Mouse (Mus musculus): Measurements from ENCODE around the gene 1700025C18Rik. TPM values are rescaled to one million over a fixed set of nuclear protein-coding genes. Genes with fewer than 3 reads are reported as not detected.

Gene 1700025C18Rik
- not detected in 2 replicates for polyA plus RNA-seq (2012; ENCODE audit: low replicate concordance)

DNA sequence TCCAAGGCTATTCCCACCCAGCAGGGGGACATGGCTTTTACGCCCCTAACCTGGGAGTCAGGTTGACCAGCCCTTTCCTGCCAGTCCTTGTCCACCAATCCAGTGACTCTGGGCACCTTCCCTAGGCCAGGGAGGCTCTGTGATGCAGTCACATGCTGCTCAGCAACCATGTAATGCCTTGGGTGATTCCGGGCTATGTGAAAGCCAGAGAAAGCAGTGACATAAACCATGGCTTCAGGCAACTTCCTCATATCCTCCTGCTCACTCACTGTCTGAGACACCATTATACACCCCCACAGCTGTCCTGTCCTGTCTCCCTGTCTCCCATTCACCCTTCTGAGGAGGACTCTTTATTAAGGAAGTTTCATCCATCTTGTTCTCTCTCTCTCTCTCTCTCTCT, at the start of gene 1700025C18Rik:
Gene 1700025C18Rik (minus strand): TSS at position 101 of the 400 bp plus-strand sequence.

DNA sequence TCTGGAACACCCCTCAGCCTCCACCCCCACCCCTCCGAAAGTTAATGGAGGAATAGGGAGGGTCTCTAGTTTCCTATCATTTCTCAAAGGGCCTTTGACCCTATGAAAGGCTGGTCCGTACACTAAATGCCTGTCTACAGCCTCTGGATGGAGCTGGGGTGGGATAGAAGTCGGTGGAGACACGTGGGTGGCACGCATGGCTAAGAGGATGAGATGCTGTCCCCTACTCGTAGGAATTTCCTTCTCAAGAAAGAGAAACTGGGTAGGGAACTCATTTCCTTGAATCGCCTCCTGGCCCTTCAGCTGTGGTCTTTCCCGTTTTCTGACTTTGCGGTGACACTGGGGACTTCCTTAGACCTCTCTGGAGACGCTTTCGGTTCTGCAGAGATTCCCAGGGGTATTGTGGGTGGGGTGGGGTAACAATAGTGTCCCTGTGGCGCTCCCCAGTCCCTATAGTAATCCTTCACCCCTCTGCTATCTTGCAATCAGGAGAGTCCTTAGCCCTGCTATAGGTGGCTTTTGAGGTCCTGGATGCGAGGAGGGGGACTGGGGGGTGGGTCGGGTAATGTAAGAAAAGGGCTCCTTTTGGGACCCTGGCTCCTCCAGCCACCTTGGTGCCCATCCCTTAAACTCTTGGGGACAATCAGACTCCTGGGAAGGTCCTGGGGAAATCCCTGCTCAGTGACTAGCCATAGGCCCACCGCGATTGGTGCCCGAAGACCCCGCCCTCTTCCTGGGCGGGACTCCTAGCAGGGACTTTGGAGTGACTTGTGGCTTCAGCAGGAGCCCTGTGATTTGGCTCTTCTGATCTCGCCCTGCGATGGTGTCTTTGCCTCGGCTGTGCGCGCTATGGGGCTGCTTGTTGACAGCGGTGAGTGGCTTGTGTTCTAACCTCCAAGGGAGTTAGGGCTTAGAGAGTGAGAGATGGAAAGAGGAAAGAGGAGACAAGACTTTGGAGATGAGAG, 35.4 kb downstream of the 1700025C18Rik start, which contains the start of gene Cd40:
Gene Cd40 (plus strand): TSS at position 740 of the 965 bp plus-strand sequence.

DNA sequence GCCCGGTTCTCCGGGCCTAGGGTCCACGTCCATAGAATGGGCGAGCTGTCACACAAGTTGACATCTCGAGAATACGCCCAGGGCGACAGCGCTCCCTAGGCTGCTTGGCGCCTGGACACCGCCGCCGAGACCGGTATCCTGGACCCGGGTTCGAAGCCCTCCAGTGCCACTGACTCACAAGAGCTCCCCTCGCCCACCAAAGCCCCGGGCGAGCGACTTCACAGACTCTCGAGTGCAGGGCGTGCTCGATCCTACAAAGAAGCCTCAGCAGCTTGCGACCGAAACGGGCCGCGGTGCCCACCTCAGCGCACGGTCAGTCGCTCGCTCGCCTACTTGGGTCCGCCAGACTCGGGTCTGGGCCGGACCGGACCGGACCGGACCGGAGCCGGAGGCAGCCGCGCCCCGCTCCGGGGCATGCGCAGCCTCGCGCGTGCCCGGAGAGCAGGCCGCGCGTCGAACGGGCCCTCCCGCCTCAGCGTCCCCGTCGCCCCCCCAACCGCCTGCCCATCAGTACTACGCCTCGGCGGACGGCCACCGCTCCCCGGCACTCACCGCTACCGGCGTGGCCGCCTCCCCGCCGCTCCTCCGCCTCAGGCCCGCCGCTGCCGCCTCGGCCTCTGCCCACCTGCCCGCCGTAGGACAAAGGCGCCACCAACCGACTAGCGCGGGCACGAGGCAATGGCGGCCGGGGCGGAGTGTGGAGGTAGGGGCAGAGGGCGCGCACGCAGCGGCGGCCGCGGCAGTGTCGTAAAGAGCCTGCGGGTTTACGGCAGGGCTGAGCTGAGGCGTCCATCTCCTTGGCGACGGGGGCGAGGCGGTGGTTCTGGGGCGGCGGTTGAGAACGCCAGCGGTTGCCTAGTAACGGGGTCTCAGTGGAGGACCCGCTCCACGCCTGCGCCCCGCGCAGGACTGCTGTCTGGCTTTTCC, 56.2 kb downstream of the 1700025C18Rik start, which contains the start of gene Ncoa5:
Gene Ncoa5 (minus strand): TSS at position 737 of the 927 bp plus-strand sequence.

Other genes starting within 250 kb of the 1700025C18Rik start
- 9.3 and 14.4 TPM in 2 replicates for gene Pltp, start 233.0 kb downstream of the 1700025C18Rik start, polyA plus RNA-seq (2012; ENCODE audit: low replicate concordance)
- gene Pcif1, start 211.4 kb downstream of the 1700025C18Rik start, polyA plus RNA-seq (2012; ENCODE audit: low replicate concordance), result 64.8 and 66.4 TPM in 2 replicates
- gene Zfp335, start 179.0 kb downstream of the 1700025C18Rik start, polyA plus RNA-seq (2012; ENCODE audit: low replicate concordance), result 63.2 and 88.5 TPM in 2 replicates
- 5.0 and 9.8 TPM in 2 replicates for gene Mmp9, start 150.0 kb downstream of the 1700025C18Rik start, polyA plus RNA-seq (2012; ENCODE audit: low replicate concordance)
- 0.27 and 0.64 TPM in 2 replicates for gene Slc12a5, start 129.9 kb downstream of the 1700025C18Rik start, polyA plus RNA-seq (2012; ENCODE audit: low replicate concordance)
- 43.1 and 78.6 TPM in 2 replicates for gene Ncoa5, start 55.9 kb downstream of the 1700025C18Rik start, polyA plus RNA-seq (2012; ENCODE audit: low replicate concordance)
- gene Cd40, start 35.1 kb downstream of the 1700025C18Rik start, polyA plus RNA-seq (2012; ENCODE audit: low replicate concordance), result 0.64 and 2.4 TPM in 2 replicates
- 0.24 and 0.25 TPM in 2 replicates for gene Cdh22, start 144.1 kb upstream of the 1700025C18Rik start, polyA plus RNA-seq (2012; ENCODE audit: low replicate concordance)
- gene Slc35c2, start 197.1 kb upstream of the 1700025C18Rik start, polyA plus RNA-seq (2012; ENCODE audit: low replicate concordance), result 73.8 and 106 TPM in 2 replicates
- gene Elmo2, start 235.7 kb upstream of the 1700025C18Rik start, polyA plus RNA-seq (2012; ENCODE audit: low replicate concordance), result 4.7 and 25.3 TPM in 2 replicates

All from leukemia stem cell, adult 10-12 weeks (primary cell).